ENCODE assay signal across 8 mouse cellular contexts in genomic region chr8:109868680-109869361, GRCm38 (mm10). TPM values are rescaled to one million over a fixed set of nuclear protein-coding genes. Genes with fewer than 3 reads are reported as not detected.
DNase-seq lines count a peak whose midpoint lies in the region; ATAC-seq and TF ChIP-seq lines count a peak whose summit lies in the region.

No protein-coding gene starts in this region.

- no peaks in the 10 kb centered on the region for H3K4me1 ChIP-seq in kidney, embryonic 14.5 days (ENCODE audit: control insufficient read depth, insufficient read depth, low read length)
- peaks cover 34% of the 10 kb centered on the region for H3K4me1 ChIP-seq in liver, embryonic 11.5 days (replicated peaks; ENCODE audit: control insufficient read depth, insufficient read depth, low read length)

- H3K36me3 ChIP-seq in kidney, embryonic 14.5 days (ENCODE audit: control insufficient read depth, insufficient read depth, low read length), result no peaks in the 10 kb centered on the region
- H3K36me3 ChIP-seq in liver, embryonic 11.5 days (ENCODE audit: control insufficient read depth, insufficient read depth, low read length), result no peaks in the 10 kb centered on the region
- no peaks in the 10 kb centered on the region for H3K36me3 ChIP-seq in myocyte (ENCODE audit: control insufficient read depth, insufficient read depth)

- H3K9me3 ChIP-seq in kidney, embryonic 14.5 days (ENCODE audit: control insufficient read depth, low read length), result no peaks in the 10 kb centered on the region
- no peaks in the 10 kb centered on the region for H3K9me3 ChIP-seq in liver, embryonic 11.5 days (ENCODE audit: control insufficient read depth, low read length)

- H3ac ChIP-seq in myocyte (ENCODE audit: control insufficient read depth, insufficient read length), result peak overlapping the region; percentile 83

- peak overlapping the region; percentile 90 for H3K27ac ChIP-seq in kidney, embryonic 14.5 days (ENCODE audit: low read depth, low read length)
- H3K27ac ChIP-seq in liver, embryonic 11.5 days (ENCODE audit: low read depth, low read length), result peak overlapping the region; percentile 88

- peaks cover 5% of the 10 kb centered on the region for H3K79me2 ChIP-seq in myocyte (ENCODE audit: control insufficient read depth, insufficient read depth)

- H3K4me2 ChIP-seq in kidney, embryonic 14.5 days (replicated peaks; ENCODE audit: low read depth, low read length), result peak overlapping the region; percentile 52
- peak overlapping the region; percentile 90 for H3K4me2 ChIP-seq in liver, embryonic 11.5 days
- H3K4me2 ChIP-seq in myocyte (ENCODE audit: low read depth), result peak overlapping the region; percentile 81

- peak; percentile 26 for TF ChIP-seq POLR2A in myocyte (IDR thresholded peaks at IDR 0.05; ENCODE audit: insufficient read length, low read depth)

- peak overlapping the region; percentile 91 for H3K4me3 ChIP-seq in kidney, embryonic 14.5 days (ENCODE audit: low read length)
- H3K4me3 ChIP-seq in liver, embryonic 11.5 days (ENCODE audit: low read depth, low read length), result peak overlapping the region; percentile 88
- peak overlapping the region; percentile 27 for H3K4me3 ChIP-seq in myocyte

- H3K27me3 ChIP-seq in kidney, embryonic 14.5 days (ENCODE audit: control insufficient read depth, insufficient read depth, low read length), result no peaks in the 10 kb centered on the region
- H3K27me3 ChIP-seq in liver, embryonic 11.5 days (replicated peaks; ENCODE audit: control insufficient read depth, insufficient read depth, low read length), result no peaks in the 10 kb centered on the region
- no peaks in the 10 kb centered on the region for H3K27me3 ChIP-seq in myocyte (ENCODE audit: control insufficient read depth, insufficient read depth, insufficient read length)

- peak; percentile 88 for ATAC-seq in kidney, embryonic 14.5 days (ENCODE audit: low FRiP score, low TSS enrichment)
- peak; percentile 72 for ATAC-seq in liver, embryonic 11.5 days (replicated peaks; ENCODE audit: low FRiP score)

- DNase-seq in urinary bladder, postnatal 14 days (ENCODE audit: low spot score), result peak; percentile 42
- no peak for DNase-seq in urinary bladder, postnatal 25 days (ENCODE audit: low spot score)
- DNase-seq in cerebellum, postnatal 14 days, result peak; percentile 62 to 75
- DNase-seq in frontal cortex, postnatal 10 days (ENCODE audit: low spot score in 2 of 2), result peak; percentile 39 to 45
- peak; percentile 74 for DNase-seq in liver, embryonic 11.5 days (ENCODE audit: low spot score)
- DNase-seq in testis, postnatal 10 days (ENCODE audit: low spot score), result peak; percentile 67

- WGBS in kidney, embryonic 14.5 days, result under 1% methylated on average over 44 of the region's 78 CpGs
- under 1% methylated on average over 67 of the region's 78 CpGs for WGBS in liver, embryonic 11.5 days

- H3K9ac ChIP-seq in kidney, embryonic 14.5 days (ENCODE audit: low read depth, low read length), result peak overlapping the region; percentile 92
- H3K9ac ChIP-seq in liver, embryonic 11.5 days (ENCODE audit: low read depth, low read length), result peak overlapping the region; percentile 88

TF ChIP-seq in myocyte, 11 proteins besides CTCF, POLR2A, EP300 and RAD21:
- TF ChIP-seq CEBPB (IDR thresholded peaks at IDR 0.05; ENCODE audit: insufficient read depth, poor library complexity, severe bottlenecking) (no peak), MAX (IDR thresholded peaks at IDR 0.05; ENCODE audit: low read depth) (no peak), MYOG (IDR thresholded peaks at IDR 0.05; ENCODE audit: control insufficient read depth in 1 of 3, insufficient read depth in 1 of 3, insufficient read length in 2 of 3, low read depth in 2 of 3) (no peak), REST (IDR thresholded peaks at IDR 0.05; ENCODE audit: insufficient read depth, insufficient read length) (no peak), SRF (IDR thresholded peaks at IDR 0.05; ENCODE audit: control insufficient read depth, insufficient read length, low read depth) (no peak), USF1 (IDR thresholded peaks at IDR 0.05; ENCODE audit: low read depth) (no peak), E2F4 (IDR thresholded peaks at IDR 0.05; ENCODE audit: insufficient read depth) (no peak), TCF12 (IDR thresholded peaks at IDR 0.05; ENCODE audit: insufficient read depth, poor library complexity, severe bottlenecking) (no peak), POLR2AphosphoS2 (IDR thresholded peaks at IDR 0.05; ENCODE audit: insufficient read length, low read depth) (no peak), TCF3 (IDR thresholded peaks at IDR 0.05; ENCODE audit: insufficient read length, low read depth) (no peak), MYOD1 (IDR thresholded peaks at IDR 0.05; ENCODE audit: control insufficient read depth in 1 of 3, insufficient read length in 2 of 3, low read depth in 2 of 3) (no peak)

RNA-seq across cellular contexts. Expression of gene Phlpp2, which starts 0.5 kb away (rescaled TPM):
- polyA plus RNA-seq in kidney, embryonic 14.5 days (2014; fragmentation: Nextera tagmentation; extraction: Ambion mirVana), result 4.3 and 5.6 TPM in 2 replicates
- polyA plus RNA-seq in liver, embryonic 11.5 days (2014; fragmentation: Nextera tagmentation; extraction: Ambion mirVana), result 3.5 and 3.7 TPM in 2 replicates
- 1.7 TPM for polyA plus RNA-seq in myocyte (2012; fragmentation: generic; extraction: Trizol)

Comparison
In these comparisons a context has a peak if more than half of its experiments do, and no peak if none do; other contexts are left out.
1. H3K4me3 ChIP-seq: peak in every context shown above with its lines; median percentile 91 in kidney, embryonic 14.5 days; 88 in liver, embryonic 11.5 days; 27 in myocyte.